Mouse (Mus musculus): Measurements from ENCODE around the gene Cox7b. TPM values are rescaled to one million over a fixed set of nuclear protein-coding genes. Genes with fewer than 3 reads are reported as not detected.

Gene Cox7b
- total RNA-seq, 1 experiment = 378 TPM

- Histone ChIP-seq H3K4me3 (ENCODE audit: insufficient read depth in 1 of 2, low read depth in 1 of 2, low read length in 2 of 2, poor library complexity in 1 of 2, severe bottlenecking in 1 of 2) (no peak overlapping the region), H3K36me3 (ENCODE audit: control insufficient read depth, insufficient read depth, low read length, poor library complexity, severe bottlenecking) (no peaks in the 10 kb centered on the region), H3K27ac (ENCODE audit: insufficient read depth, low read depth, low read length, poor library complexity, severe bottlenecking) (no peak overlapping the region), H3K9me3 (ENCODE audit: control insufficient read depth, insufficient read depth, low read depth, low read length) (no peaks in the 10 kb centered on the region), H3K4me1 (ENCODE audit: control insufficient read depth in 2 of 2, insufficient read depth in 2 of 2, low read length in 2 of 2, poor library complexity in 1 of 2) (no peaks in the 10 kb centered on the region; a peak in 1 of 4 replicates), H3K9ac (ENCODE audit: insufficient read depth, low read depth, low read length, poor library complexity, severe bottlenecking) (no peak overlapping the region)
- TF ChIP-seq MAFK (IDR thresholded peaks at IDR 0.05; ENCODE audit: insufficient read depth, low read depth, low read length) (no peak), ZNF384 (IDR thresholded peaks at IDR 0.05; ENCODE audit: low read depth, low read length) (no peak), CHD2 (IDR thresholded peaks at IDR 0.05; ENCODE audit: low read depth, low read length) (no peak), ZC3H11A (IDR thresholded peaks at IDR 0.05; ENCODE audit: borderline replicate concordance, low read depth, low read length) (no peak), HCFC1 (IDR thresholded peaks at IDR 0.05; ENCODE audit: borderline replicate concordance, insufficient read depth, low read length) (no peak)
- no peak for DNase-seq (ENCODE audit: low read depth, low spot score)
- in situ Hi-C loops (cut with MboI; ENCODE audit: low sequenced_read_pairs in 2 of 2, unreplicated experiment in 2 of 2) = loop anchor here in 1 of 2 experiments (25.0 kb wide), 1 partner anchor 116 kb away; no protein-coding TSS in a partner anchor
These were observed 30.4 kb downstream of the Cox7b start for GRCm38 (mm10) chrX:106045928-106046327.

- Histone ChIP-seq H3K9ac (ENCODE audit: insufficient read depth, low read depth, low read length, poor library complexity, severe bottlenecking) (no peak overlapping the region), H3K9me3 (ENCODE audit: control insufficient read depth, insufficient read depth, low read depth, low read length) (no peaks in the 10 kb centered on the region), H3K4me3 (ENCODE audit: insufficient read depth in 1 of 2, low read depth in 1 of 2, low read length in 2 of 2, poor library complexity in 1 of 2, severe bottlenecking in 1 of 2) (no peak overlapping the region), H3K27ac (ENCODE audit: insufficient read depth, low read depth, low read length, poor library complexity, severe bottlenecking) (no peak overlapping the region), H3K4me1 (ENCODE audit: control insufficient read depth in 2 of 2, insufficient read depth in 2 of 2, low read length in 2 of 2, poor library complexity in 1 of 2) (no peaks in the 10 kb centered on the region), H3K36me3 (ENCODE audit: control insufficient read depth, insufficient read depth, low read length, poor library complexity, severe bottlenecking) (no peaks in the 10 kb centered on the region)
- DNase-seq (ENCODE audit: low read depth, low spot score) = no peak
- in situ Hi-C loops (cut with MboI; ENCODE audit: low sequenced_read_pairs in 2 of 2, unreplicated experiment in 2 of 2) = loop anchor here in 1 of 2 experiments (25.0 kb wide), 1 partner anchor 114 kb away; no protein-coding TSS in a partner anchor
- TF ChIP-seq ZNF384 (IDR thresholded peaks at IDR 0.05; ENCODE audit: low read depth, low read length) (no peak), ZC3H11A (IDR thresholded peaks at IDR 0.05; ENCODE audit: borderline replicate concordance, low read depth, low read length) (no peak), HCFC1 (IDR thresholded peaks at IDR 0.05; ENCODE audit: borderline replicate concordance, insufficient read depth, low read length) (no peak), CHD2 (IDR thresholded peaks at IDR 0.05; ENCODE audit: low read depth, low read length) (no peak), MAFK (IDR thresholded peaks at IDR 0.05; ENCODE audit: insufficient read depth, low read depth, low read length) (no peak)
These were observed 32.7 kb downstream of the Cox7b start for GRCm38 (mm10) chrX:106048191-106048590.

Other genes with a start within 250 kb of the Cox7b start
- 189 and 191 TPM in 2 replicates for gene Atrx, start 86.3 kb upstream of the Cox7b start, total RNA-seq (2012; rRNA removed)
- 44.3 and 48.6 TPM in 2 replicates for gene Magt1, start 3.8 kb upstream of the Cox7b start, total RNA-seq (2012; rRNA removed)
- 20.2 and 21.8 TPM in 2 replicates for gene Atp7a, start 11.6 kb downstream of the Cox7b start, total RNA-seq (2012; rRNA removed)
- gene Tlr13, start 127.5 kb downstream of the Cox7b start, total RNA-seq (2012; rRNA removed) = not detected in 2 replicates
- gene Pgk1, start 171.4 kb downstream of the Cox7b start, total RNA-seq (2012; rRNA removed) = 521 and 542 TPM in 2 replicates
- gene Taf9b, start 205.5 kb downstream of the Cox7b start, total RNA-seq (2012; rRNA removed) = 2.1 and 2.7 TPM in 2 replicates
- 0.09 TPM in 1 of 2 replicates, not detected in the other for gene Fnd3c2, start 239.7 kb downstream of the Cox7b start, total RNA-seq (2012; rRNA removed)

All from ES-E14 (cell line).